Mouse (Mus musculus): ENCODE results near the gene Tas2r109.
"Not testable (repeated sequence)": the region's sequence is repeated elsewhere in the genome, so short reads cannot be mapped to it uniquely, and the experiment has no call there.

The Tas2r109 gene

DNA sequence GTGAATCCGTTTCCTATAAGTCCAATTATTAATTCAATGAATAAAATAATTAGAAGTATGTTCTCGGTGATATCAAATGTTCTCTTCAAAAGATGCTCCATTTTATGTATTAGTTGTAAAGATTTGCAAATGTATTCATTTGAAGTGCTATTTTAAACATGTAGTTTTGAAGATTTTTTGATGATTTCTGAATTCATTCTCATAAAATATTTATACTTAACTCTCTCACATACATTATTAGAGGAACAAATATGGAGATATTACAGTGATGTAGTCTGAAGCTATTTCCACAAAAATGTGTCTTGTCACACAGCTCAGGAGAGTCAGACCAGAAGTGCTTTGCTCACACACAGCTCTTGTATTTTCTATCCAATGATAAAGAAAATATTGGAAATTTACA, at the start of gene Tas2r109:
Gene Tas2r109, minus strand, starts transcription at position 101 of the 400 bp plus-strand sequence.
- in situ Hi-C loops (cut with MboI, MseI) = loop anchor here (10.0 kb wide), 1 partner anchor 146 kb away; no protein-coding TSS in a partner anchor

DNA sequence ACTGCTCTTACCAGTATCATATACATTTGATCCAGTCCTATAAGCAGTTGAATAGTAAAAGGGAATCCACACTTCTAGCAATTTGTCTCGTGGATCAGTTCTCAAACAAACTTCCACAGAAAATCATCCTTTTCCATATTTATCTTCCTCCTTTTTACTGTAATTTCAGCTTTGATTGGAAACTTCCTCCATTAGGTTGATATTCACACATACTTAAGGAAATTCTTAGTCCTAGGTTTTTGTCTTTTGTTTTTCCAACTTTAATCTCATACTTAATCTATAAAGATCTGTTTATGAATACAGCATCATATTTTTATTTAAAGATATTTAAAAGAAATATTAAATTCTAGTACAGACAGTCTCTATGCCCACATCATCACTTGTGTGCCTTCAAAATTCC, 22.9 kb downstream of the Tas2r109 start, which contains the start of gene Tas2r131:
Gene Tas2r131, minus strand, starts transcription at position 101 of the 400 bp plus-strand sequence.
- in situ Hi-C loops (cut with MboI, MseI) = no loop called here

DNA sequence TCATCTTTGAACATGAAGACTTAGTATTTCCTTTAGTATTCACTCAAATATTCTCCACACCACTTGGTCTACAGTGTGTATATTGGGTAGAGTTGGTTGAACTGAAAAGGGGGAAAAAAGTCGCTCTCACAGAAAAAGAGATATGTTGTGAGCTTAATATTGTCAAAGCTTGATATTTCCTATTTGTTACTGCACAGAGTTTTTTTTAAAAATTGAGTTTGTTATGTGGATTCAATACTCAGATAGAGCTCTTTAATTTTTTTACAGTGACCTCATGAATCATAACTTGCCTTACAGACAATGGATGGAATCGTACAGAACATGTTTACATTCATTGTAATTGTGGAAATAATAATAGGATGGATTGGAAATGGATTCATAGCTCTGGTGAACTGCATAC, 30.0 kb downstream of the Tas2r109 start, which contains the start of gene Tas2r129:
Gene Tas2r129, plus strand, starts transcription at position 301 of the 400 bp plus-strand sequence.
- in situ Hi-C loops (cut with MboI, MseI) = no loop called here

DNA sequence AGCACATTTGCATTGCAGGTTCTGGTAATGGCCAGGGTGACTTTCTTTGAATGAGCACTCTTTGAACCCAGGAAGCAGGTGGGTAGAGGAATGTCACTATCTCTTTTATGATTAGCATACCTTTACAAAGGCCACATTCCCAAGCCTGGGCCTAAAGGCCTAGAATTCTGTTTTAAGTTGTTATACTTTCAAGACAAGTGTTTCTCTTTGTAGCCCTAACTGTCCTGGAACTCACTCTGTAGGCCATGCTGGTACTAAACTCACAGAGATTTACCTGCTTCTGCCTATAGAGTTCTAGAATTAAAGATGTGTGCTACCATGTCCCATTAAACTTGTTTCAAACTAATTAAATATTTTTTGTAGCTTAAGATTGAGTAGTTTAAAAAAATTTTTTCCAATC, 39.4 kb downstream of the Tas2r109 start:
- in situ Hi-C loops (cut with MboI, MseI) = not testable (repeated sequence)
